Mouse (Mus musculus) intestine, embryonic 15.5 days (tissue): ENCODE measurements around the gene Samd4. TPM values are rescaled to one million over a fixed set of nuclear protein-coding genes. Genes with fewer than 3 reads are reported as not detected.

Source experiments
- ATAC-seq: fragments of 200-750 bp; cut with Nextera tagmentation; 2 replicates; pipeline ENCODE4 v1.8.0; 2017; ENCODE audit warnings: moderate TSS enrichment, moderate library complexity
- H3K27ac ChIP-seq: fragments of 300-500 bp; sonication (generic); 2 replicates; pipeline ENCODE4 v1.5.1; 2015; ENCODE audit warnings: mild to moderate bottlenecking, inconsistent platforms
- H3K27me3 ChIP-seq: fragments of 300-500 bp; sonication (generic); replicated peaks from 2 replicates; pipeline ENCODE4 v1.6.1; 2015; ENCODE audit warnings: inconsistent platforms
- H3K36me3 ChIP-seq: fragments of 300-500 bp; sonication (generic); 2 replicates; pipeline ENCODE4 v1.6.1; 2015; ENCODE audit warnings: inconsistent platforms
- H3K4me1 ChIP-seq: fragments of 300-500 bp; sonication (generic); replicated peaks from 2 replicates; pipeline ENCODE4 v1.6.1; 2015; ENCODE audit warnings: inconsistent platforms
- H3K4me2 ChIP-seq: fragments of 300-500 bp; sonication (generic); replicated peaks from 2 replicates; pipeline ENCODE4 v1.6.1; 2015; ENCODE audit warnings: mild to moderate bottlenecking, inconsistent platforms
- H3K4me3 ChIP-seq: fragments of 300-500 bp; sonication (generic); replicated peaks from 2 replicates; pipeline ENCODE4 v1.5.1; 2015; ENCODE audit warnings: inconsistent platforms
- H3K9ac ChIP-seq: fragments of 300-500 bp; sonication (generic); 2 replicates; pipeline ENCODE4 v1.6.1; 2015; ENCODE audit warnings: inconsistent platforms
- H3K9me3 ChIP-seq: fragments of 300-500 bp; sonication (generic); 2 replicates; pipeline ENCODE4 v1.6.1; 2016; ENCODE audit warnings: inconsistent platforms
- WGBS: fragments of 180-500 bp; shearing (Covaris S2); methylation state at CpG from one replicate; pipeline ENCODE4 v1.1.7; 2015; 5-methylcytosine and 5-hydroxymethylcytosine counted together
- polyA plus RNA-seq: library from polyadenylated mRNA; unstranded; fragments of >200 nt; fragmentation: Nextera tagmentation; extraction: Ambion mirVana; gene quantifications from 2 replicates; pipeline ENCODE4 v1.2.1, GENCODE M21; 2015

Samd4 gene
- polyA plus RNA-seq, 1 experiment from 2014 or later: 5.4 TPM

DNA sequence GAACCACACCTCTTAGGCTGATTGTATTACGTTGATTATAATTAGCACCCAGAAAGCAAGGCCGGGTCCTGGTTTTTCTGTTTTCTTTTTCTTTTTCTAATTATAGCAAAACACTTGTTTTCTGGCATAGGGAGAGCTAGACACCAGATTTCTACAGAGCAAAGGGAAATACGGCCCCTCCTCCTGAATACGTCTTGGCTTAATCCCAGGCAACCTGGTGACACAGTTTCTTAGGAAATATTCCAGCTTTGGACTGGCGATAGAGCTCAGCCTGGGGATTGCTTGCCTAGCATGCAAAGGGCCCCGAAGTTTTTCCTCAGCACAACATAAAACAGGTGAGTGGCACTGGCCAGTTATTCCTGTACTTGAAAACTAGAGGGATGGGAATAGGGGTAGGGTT lies 31.7 kb downstream of the Samd4 start:
- H3K9me3 ChIP-seq: no peaks in the 10 kb centered on the region
- no peaks in the 10 kb centered on the region for H3K36me3 ChIP-seq
- H3K4me3 ChIP-seq: no peak overlapping the region
- H3K4me2 ChIP-seq: no peak overlapping the region
- 70% methylated on average over 6 of the region's 6 CpGs for WGBS
- ATAC-seq: no peak
- H3K27ac ChIP-seq: no peak overlapping the region
- no peak overlapping the region for H3K9ac ChIP-seq
- H3K27me3 ChIP-seq: no peaks in the 10 kb centered on the region
- H3K4me1 ChIP-seq: no peaks in the 10 kb centered on the region

- H3K9me3 ChIP-seq: no peaks in the 10 kb centered on the region
- 64% methylated on average over 6 of the region's 6 CpGs for WGBS
These were observed 32.9 kb downstream of the Samd4 start for GRCm38 (mm10) chr14:46915555-46915954.

GRCm38 (mm10) chr14:46916581-46916980 lies 33.9 kb downstream of the Samd4 start:
- no peaks in the 10 kb centered on the region for H3K4me1 ChIP-seq
- 50% methylated on average over 4 of the region's 4 CpGs for WGBS
- no peak for ATAC-seq
- H3K9me3 ChIP-seq: no peaks in the 10 kb centered on the region
- H3K4me3 ChIP-seq: no peak overlapping the region
- H3K36me3 ChIP-seq: no peaks in the 10 kb centered on the region
- no peaks in the 10 kb centered on the region for H3K27me3 ChIP-seq
- H3K4me2 ChIP-seq: no peak overlapping the region
- no peak overlapping the region for H3K9ac ChIP-seq
- no peak overlapping the region for H3K27ac ChIP-seq

More at GRCm38 (mm10) chr14:46915555-46915954, 32.9 kb downstream of the Samd4 start:
- Histone ChIP-seq H3K36me3 (no peaks in the 10 kb centered on the region), H3K4me1 (no peaks in the 10 kb centered on the region), H3K4me2 (no peak overlapping the region), H3K9ac (no peak overlapping the region), H3K27ac (no peak overlapping the region), H3K4me3 (no peak overlapping the region), H3K27me3 (no peaks in the 10 kb centered on the region)
- no peak for ATAC-seq

DNA sequence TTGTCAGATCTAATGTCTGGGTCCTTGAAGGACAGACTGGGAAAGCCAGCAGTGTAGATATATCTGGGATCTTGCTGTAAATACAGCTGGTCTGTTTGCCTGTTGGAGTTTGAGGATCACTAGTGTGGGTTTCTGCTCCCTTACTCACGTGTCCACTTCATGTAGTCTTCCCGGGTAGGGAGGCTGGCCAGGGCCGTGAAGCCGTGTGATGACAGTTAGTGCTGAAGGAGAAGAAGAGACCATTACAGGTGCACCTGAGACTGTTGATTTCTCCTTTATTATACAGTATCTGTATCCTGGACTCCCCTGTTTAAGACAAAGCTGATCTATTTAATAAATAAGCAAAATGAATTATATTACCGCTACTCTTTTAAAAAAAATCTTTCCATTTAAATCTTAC lies 34.5 kb downstream of the Samd4 start:
- no peak overlapping the region for H3K27ac ChIP-seq
- H3K9ac ChIP-seq: no peak overlapping the region
- no peak overlapping the region for H3K4me2 ChIP-seq
- H3K4me1 ChIP-seq: no peaks in the 10 kb centered on the region
- H3K4me3 ChIP-seq: no peak overlapping the region
- no peaks in the 10 kb centered on the region for H3K36me3 ChIP-seq
- H3K27me3 ChIP-seq: no peaks in the 10 kb centered on the region
- no peak for ATAC-seq
- no peaks in the 10 kb centered on the region for H3K9me3 ChIP-seq
- 88% methylated on average over 5 of the region's 5 CpGs for WGBS

DNA sequence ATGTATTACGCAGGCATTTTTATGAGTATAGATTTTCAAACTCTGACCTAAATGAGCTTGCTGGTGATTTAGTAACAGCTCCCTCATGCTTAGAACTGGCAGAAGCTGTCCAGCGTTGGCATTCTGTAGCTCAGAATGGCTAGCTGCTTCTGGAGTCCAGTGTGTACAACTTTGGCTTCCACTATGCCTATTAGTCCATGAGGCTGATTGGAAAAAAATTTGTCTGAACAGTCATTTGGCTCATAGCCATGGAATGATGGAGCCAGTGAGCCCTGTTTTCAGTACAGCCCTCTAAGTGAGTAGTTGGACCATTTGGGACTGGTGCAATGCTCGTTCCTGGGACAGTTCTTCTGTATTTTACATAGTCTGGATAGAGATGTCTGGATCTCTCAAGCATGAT lies 34.9 kb downstream of the Samd4 start:
- 93% methylated on average over 3 of the region's 3 CpGs for WGBS
- ATAC-seq: no peak
- H3K4me1 ChIP-seq: no peaks in the 10 kb centered on the region
- H3K4me3 ChIP-seq: no peak overlapping the region
- H3K27ac ChIP-seq: no peak overlapping the region
- H3K27me3 ChIP-seq: no peaks in the 10 kb centered on the region
- no peaks in the 10 kb centered on the region for H3K9me3 ChIP-seq
- H3K9ac ChIP-seq: no peak overlapping the region
- H3K36me3 ChIP-seq: no peaks in the 10 kb centered on the region
- H3K4me2 ChIP-seq: no peak overlapping the region

GRCm38 (mm10) chr14:46920496-46920895 lies 37.8 kb downstream of the Samd4 start:
- Histone ChIP-seq H3K36me3 (no peaks in the 10 kb centered on the region), H3K27me3 (no peaks in the 10 kb centered on the region), H3K4me3 (no peak overlapping the region), H3K4me1 (no peaks in the 10 kb centered on the region), H3K9ac (no peak overlapping the region), H3K27ac (no peak overlapping the region), H3K4me2 (no peak overlapping the region), H3K9me3 (no peaks in the 10 kb centered on the region)
- 87% methylated on average over 5 of the region's 5 CpGs for WGBS
- no peak for ATAC-seq

- no peak for ATAC-seq
- 80% methylated on average over 9 of the region's 9 CpGs for WGBS
These were observed 38.7 kb downstream of the Samd4 start for GRCm38 (mm10) chr14:46921178-46921975.

GRCm38 (mm10) chr14:46923931-46924330 lies 41.3 kb downstream of the Samd4 start:
- Histone ChIP-seq H3K4me3 (no peak overlapping the region), H3K4me1 (no peaks in the 10 kb centered on the region), H3K9me3 (no peaks in the 10 kb centered on the region), H3K9ac (no peak overlapping the region), H3K36me3 (no peaks in the 10 kb centered on the region), H3K27me3 (no peaks in the 10 kb centered on the region), H3K27ac (no peak overlapping the region), H3K4me2 (no peak overlapping the region)
- 59% methylated on average over 10 of the region's 10 CpGs for WGBS
- ATAC-seq: no peak

More at GRCm38 (mm10) chr14:46921178-46921975, 38.7 kb downstream of the Samd4 start:
- H3K9me3 ChIP-seq: no peaks in the 10 kb centered on the region
- H3K4me3 ChIP-seq: no peak overlapping the region
- H3K4me1 ChIP-seq: no peaks in the 10 kb centered on the region
- H3K36me3 ChIP-seq: no peaks in the 10 kb centered on the region
- H3K27me3 ChIP-seq: no peaks in the 10 kb centered on the region
- H3K4me2 ChIP-seq: no peak overlapping the region
- H3K27ac ChIP-seq: no peak overlapping the region
- no peak overlapping the region for H3K9ac ChIP-seq

DNA sequence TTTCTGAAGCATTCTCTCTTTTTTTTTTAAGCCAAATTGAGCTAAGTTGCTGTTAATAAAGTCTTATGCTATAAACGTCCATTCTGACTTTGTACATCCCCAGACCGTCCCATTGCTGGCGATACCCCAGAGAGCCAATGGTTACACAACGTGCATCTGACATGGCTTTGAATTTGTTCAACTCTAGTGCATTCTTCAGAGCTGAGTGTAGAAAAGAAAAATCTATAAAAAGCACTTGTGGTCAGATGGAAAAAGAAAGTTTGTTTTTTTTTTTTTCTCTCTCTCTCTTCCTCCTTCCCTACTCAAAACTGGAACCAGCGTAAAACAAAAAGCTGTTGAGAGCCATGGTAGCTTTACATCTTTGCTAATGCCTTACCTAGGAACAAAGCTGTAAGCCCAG lies 41.8 kb downstream of the Samd4 start:
- Histone ChIP-seq H3K4me3 (no peak overlapping the region), H3K4me2 (no peak overlapping the region), H3K9ac (no peak overlapping the region), H3K36me3 (no peaks in the 10 kb centered on the region), H3K9me3 (no peaks in the 10 kb centered on the region), H3K27ac (no peak overlapping the region), H3K4me1 (no peaks in the 10 kb centered on the region), H3K27me3 (no peaks in the 10 kb centered on the region)
- 85% methylated on average over 5 of the region's 5 CpGs for WGBS
- ATAC-seq: no peak

DNA sequence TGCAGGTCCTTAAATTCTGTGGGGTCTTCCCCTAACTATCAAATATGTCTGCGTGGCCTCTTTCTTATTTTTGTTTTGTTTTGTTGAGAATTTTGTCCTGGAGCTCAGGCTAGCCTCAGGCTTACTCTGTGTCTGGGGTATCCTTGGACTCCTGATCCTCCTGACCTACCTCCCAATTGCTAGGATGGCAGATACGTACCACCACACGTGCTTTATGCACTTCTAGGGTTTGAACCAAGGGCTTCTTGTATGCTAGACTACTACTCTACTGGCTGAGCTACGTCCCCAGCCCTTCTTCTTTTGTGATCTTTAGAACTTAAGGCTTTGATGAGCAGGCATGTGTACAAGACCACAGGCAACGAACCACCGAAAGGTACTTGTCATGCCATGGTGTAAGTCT lies 45.9 kb downstream of the Samd4 start:
- Histone ChIP-seq H3K4me3 (no peak overlapping the region), H3K9ac (no peak overlapping the region), H3K27me3 (no peaks in the 10 kb centered on the region), H3K9me3 (no peaks in the 10 kb centered on the region), H3K36me3 (no peaks in the 10 kb centered on the region), H3K4me2 (no peak overlapping the region), H3K27ac (no peak overlapping the region), H3K4me1 (peaks cover 4% of the 10 kb centered on the region)
- WGBS: 95% methylated on average over 6 of the region's 6 CpGs
- no peak for ATAC-seq

- Histone ChIP-seq H3K36me3 (no peaks in the 10 kb centered on the region), H3K9ac (no peak overlapping the region), H3K4me3 (no peak overlapping the region), H3K27ac (peak overlapping the region; percentile 34; the same call in 1 of the 2 replicates), H3K4me2 (no peak overlapping the region), H3K9me3 (no peaks in the 10 kb centered on the region), H3K27me3 (no peaks in the 10 kb centered on the region), H3K4me1 (peaks cover 4% of the 10 kb centered on the region)
- WGBS: 69% methylated on average over 13 of the region's 13 CpGs
- ATAC-seq: peak; percentile 25; the same call in 1 of the 2 replicates
These were observed 49.5 kb downstream of the Samd4 start for GRCm38 (mm10) chr14:46932121-46932520.

- H3K4me3 ChIP-seq: no peak overlapping the region
- no peak overlapping the region for H3K4me2 ChIP-seq
- no peaks in the 10 kb centered on the region for H3K27me3 ChIP-seq
- H3K9me3 ChIP-seq: no peaks in the 10 kb centered on the region
- WGBS: 15% methylated on average over 6 of the region's 6 CpGs
- peaks cover 4% of the 10 kb centered on the region for H3K4me1 ChIP-seq
- no peak for ATAC-seq
- H3K9ac ChIP-seq: no peak overlapping the region
- no peaks in the 10 kb centered on the region for H3K36me3 ChIP-seq
- no peak overlapping the region for H3K27ac ChIP-seq
These were observed 50.1 kb downstream of the Samd4 start for GRCm38 (mm10) chr14:46932708-46933107.

DNA sequence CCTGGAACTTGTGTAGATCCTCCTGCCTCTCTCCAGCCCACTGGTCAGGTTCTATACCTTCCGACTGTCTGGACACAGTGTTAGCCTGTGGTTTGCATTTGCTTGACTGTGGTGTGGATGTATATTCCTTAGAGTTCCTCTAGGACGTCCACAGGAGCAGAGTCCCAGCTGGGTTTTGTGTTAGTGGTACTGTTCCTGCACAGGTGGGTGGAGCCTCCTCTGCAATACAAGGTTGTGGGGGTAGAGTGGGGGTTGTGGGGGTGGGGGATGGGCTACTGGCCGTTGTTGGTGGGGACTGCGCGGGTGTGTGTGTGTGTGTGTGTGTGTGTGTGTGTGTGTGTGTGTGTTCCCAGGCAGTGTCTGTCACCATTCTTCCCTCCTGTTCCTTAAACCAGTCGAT lies 58.4 kb downstream of the Samd4 start:
- Histone ChIP-seq H3K9me3 (no peaks in the 10 kb centered on the region), H3K36me3 (no peaks in the 10 kb centered on the region), H3K27me3 (no peaks in the 10 kb centered on the region), H3K4me3 (no peak overlapping the region), H3K4me1 (0 out of 2 replicates have a peak, but pooled peaks cover 2% of the 10 kb centered on the region), H3K27ac (peak overlapping the region; percentile 64), H3K9ac (no peak overlapping the region), H3K4me2 (no peak overlapping the region)
- 32% methylated on average over 6 of the region's 6 CpGs for WGBS
- 0 out of 2 replicates have a peak, but pooled peaks have one; percentile 43 for ATAC-seq
